Mouse (Mus musculus) thymus, postnatal 4 days (tissue): ENCODE measurements around the gene 4933407L21Rik.

Experiments
- DNase-seq: peaks from one replicate; pipeline ENCODE4 v3.0.0; 2021

Gene 4933407L21Rik

DNA sequence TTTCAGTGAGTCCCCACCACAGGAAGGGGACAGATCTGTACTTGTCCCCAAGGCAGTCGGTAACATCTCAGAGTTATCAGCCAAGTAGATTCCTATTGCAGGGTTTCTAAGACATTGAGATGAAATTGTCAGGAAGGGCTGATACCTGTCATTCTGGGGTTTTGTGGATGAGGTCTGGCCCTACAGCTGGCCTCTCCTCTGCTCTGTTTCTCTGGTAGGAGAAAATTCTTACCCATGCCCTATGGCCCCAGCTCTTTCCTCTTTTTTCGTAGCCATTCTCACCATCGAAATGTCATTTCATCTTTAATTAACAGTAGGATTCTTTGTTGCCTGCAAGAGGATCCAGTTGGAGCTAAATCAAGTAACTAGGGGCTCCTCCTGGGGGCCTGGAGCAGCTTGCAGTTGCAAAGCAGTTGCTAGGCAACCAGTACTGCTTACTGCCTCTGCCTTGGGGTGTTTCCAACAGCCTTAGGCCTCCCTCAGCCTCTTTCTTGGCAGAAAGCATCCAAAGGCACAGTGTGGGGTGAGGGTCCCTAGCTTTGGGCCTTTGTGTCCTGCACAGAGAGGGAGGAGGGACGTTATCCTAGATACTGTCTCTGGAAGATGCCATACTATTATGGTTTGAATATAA, at the start of gene 4933407L21Rik:
4933407L21Rik (plus strand) TSS at position 427 of the 631 bp plus-strand sequence.
- DNase-seq, result peak; percentile 44

- no peak for DNase-seq
These were observed 46.3 kb upstream of the 4933407L21Rik start for GRCm38 (mm10) chr1:85882003-85882402.

GRCm38 (mm10) chr1:85887221-85887620, 41.1 kb upstream of the 4933407L21Rik start:
- DNase-seq, result no peak

- peak; percentile 91 for DNase-seq
These were observed 34.0 kb upstream of the 4933407L21Rik start, which contains the start of gene Itm2c for GRCm38 (mm10) chr1:85894231-85894747. TSS of gene Itm2c (plus strand) at chr1:85894281.

GRCm38 (mm10) chr1:85894748-85895360, 33.4 kb upstream of the 4933407L21Rik start:
- peak; percentile 70 for DNase-seq

DNA sequence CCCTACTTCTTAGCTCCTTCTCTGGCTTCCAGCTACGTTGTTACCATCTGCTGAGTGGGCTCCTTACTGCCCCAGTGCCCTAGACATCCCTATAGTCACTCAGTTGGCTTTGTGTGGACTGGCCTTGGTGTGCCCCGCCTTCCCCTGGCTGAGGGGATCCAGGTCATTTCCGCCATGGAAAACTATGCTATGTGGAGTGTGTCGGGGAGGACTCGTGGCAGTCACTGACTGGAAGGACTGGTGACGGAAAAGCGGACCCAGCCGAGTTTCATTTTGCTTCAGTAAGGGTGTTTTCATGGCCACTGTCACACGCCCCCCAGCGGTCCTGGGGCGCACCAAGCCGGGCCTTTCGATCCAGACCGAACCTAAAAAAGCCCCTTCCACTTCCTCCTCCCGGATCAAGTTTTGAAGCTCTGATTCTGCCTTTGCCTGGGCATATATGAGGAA, 32.9 kb upstream of the 4933407L21Rik start:
- peak; percentile 75 for DNase-seq

- DNase-seq, result no peak
These were observed 32.2 kb upstream of the 4933407L21Rik start for GRCm38 (mm10) chr1:85896110-85896509.

- DNase-seq, result peak; percentile 32
These were observed 31.2 kb upstream of the 4933407L21Rik start for GRCm38 (mm10) chr1:85896781-85897700.

GRCm38 (mm10) chr1:85897901-85898760, 30.2 kb upstream of the 4933407L21Rik start:
- no peak for DNase-seq

DNA sequence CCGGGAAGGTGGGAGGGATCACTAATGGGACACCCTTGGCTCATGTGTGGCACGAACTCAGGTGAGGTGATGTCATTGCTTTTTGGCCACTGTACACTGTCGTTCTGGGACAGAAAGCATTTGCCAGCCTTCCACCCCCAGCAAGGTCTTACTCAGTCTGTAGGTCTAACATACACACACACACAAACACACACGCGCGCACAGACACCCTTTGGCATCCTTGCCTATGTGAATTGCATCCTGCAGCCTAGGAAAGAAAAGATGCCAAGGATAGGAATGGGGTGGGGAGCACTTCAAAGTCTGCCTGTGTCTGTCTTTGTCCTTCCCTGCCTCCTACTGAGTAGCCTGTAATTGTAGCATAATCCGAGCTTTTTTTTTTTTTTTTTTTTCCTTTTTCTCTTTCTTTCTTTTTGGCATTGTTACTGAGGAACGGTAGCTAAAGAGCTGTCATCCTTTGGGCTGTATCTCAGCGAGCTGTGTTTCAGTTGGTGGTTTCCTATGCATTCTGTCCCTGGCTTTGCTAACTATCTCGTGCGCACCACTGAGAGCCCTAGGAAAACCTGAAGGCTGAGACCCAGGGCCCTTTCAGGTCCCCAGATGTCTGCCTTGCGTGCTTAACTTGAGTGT, 29.4 kb upstream of the 4933407L21Rik start:
- DNase-seq, result no peak

GRCm38 (mm10) chr1:85899388-85899761, 28.9 kb upstream of the 4933407L21Rik start:
- DNase-seq, result no peak

DNA sequence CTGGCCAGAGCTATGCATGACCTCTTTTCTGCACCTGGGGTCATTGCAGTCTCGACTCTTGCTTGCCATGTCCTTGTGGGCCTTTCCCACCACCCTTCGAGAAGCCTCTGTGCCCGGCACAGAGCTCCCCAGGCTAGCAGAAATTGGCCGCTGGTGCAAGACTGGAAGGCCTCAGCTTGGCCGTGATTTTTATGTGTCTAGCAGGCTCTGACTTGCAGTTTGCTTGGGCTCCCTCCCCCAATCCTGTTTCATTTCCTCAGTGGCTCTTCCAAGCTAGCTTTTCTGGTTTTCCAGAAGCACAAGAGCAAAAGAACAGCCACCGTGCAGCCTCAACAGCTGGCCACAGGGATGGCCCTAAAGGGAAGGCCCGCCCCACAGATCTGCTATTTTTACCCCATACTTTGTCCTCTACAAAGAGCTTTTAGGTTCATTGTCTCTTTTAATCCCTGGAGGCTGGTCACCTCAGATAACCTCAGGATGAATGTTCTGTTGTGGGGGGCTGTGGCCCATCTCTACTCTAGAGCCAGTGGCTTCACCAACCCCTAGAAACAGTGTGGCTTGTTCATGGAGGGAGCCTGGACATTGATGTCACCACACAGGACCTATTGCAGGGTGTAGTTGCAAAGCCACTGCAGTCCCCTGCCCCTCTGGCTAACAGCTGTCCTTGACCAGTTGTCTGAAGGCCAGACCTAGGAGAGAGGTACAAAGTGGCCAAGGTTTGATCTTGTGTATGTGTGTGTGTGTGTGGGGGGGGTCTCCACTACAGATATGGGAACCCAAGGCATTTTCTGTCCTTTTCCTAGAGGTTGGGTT, 27.6 kb upstream of the 4933407L21Rik start:
- DNase-seq, result no peak

DNA sequence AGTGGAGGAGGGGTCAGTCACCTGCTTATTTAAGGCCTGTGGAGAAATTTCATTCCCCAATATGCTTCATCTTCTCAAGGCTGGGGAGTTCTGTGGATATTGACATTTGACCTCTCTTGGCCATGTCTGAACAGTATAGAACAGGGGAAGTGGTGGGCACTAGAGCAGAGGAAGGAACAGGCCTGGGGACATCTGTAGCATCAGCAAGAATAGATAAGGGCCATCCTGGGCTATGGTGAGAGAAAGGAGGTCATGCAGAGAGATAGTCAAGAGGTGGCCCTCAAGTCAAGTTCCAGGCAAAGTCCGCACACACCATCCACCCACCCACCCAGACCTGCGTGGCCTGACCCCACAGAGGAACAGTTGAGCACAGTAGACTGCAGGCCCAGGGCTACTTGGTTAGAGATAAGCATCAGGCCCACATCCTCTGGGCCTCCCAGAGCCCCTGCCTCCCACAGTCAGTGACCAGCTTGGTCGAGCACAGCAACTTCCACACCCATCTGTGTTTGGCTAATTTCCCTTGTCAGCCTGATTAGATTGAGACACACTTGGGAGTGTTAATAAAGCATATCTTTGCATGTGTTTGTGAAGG, 26.7 kb upstream of the 4933407L21Rik start:
- DNase-seq, result no peak

GRCm38 (mm10) chr1:85902108-85902561, 26.1 kb upstream of the 4933407L21Rik start:
- no peak for DNase-seq

DNA sequence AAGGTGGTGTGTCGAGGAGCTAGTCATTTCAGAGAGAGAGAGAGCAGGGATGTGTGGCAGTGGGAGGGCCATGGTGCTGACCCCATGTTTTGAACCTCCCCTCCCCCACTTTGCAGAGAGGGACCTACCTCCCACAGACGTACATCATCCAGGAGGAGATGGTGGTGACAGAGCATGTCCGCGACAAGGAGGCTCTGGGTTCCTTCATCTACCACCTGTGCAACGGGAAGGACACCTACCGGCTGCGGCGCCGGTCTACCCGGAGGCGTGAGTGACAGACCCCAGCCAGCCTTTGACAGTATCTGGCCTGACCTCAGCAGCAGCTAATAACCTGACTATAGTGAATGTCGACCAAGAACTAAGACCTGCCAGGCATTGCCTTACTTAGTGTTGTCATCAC, 21.4 kb upstream of the 4933407L21Rik start:
- DNase-seq, result no peak

- DNase-seq, result no peak
These were observed 19.3 kb upstream of the 4933407L21Rik start for GRCm38 (mm10) chr1:85908754-85909590.

- DNase-seq, result no peak
These were observed 15.1 kb upstream of the 4933407L21Rik start for GRCm38 (mm10) chr1:85913078-85913755.

DNA sequence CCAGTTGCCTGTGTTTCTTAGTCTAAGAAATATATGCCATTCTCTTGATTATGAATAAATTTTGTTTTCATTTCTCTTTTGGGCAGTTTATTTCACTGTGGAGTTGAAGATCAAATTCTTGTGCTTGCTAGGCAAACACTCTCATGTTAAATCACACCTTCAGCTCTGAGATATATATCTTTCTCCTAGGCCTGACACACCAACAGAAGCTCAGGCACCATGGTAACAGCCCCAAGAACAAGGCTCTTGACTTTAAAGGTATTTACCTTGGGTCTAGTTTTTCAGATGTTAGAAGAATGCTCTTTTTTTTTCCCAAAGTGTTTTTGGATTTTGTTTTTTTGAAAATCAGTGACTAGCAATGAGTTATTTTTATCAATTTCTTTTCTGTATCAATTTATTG, 12.4 kb upstream of the 4933407L21Rik start:
- DNase-seq, result no peak
